Mouse (Mus musculus): Measurements from ENCODE around the gene Slc7a15.

The Slc7a15 gene

GRCm38 (mm10) chr12:8556189-8556588 is 42.7 kb downstream of the Slc7a15 start:
- DNase-seq = no peak

- DNase-seq = no peak
These were observed 43.4 kb downstream of the Slc7a15 start for GRCm38 (mm10) chr12:8555419-8555818.

GRCm38 (mm10) chr12:8547357-8547756 is 51.5 kb downstream of the Slc7a15 start:
- peak; percentile 30 for DNase-seq

- no peak for DNase-seq
These were observed 52.1 kb downstream of the Slc7a15 start for GRCm38 (mm10) chr12:8546801-8547200.

GRCm38 (mm10) chr12:8545066-8545610 is 53.7 kb downstream of the Slc7a15 start:
- no peak for DNase-seq

- no peak for DNase-seq
These were observed 56.5 kb downstream of the Slc7a15 start for GRCm38 (mm10) chr12:8542371-8542770.

- DNase-seq = no peak
These were observed 59.4 kb downstream of the Slc7a15 start for GRCm38 (mm10) chr12:8539471-8539870.

GRCm38 (mm10) chr12:8537291-8537690 is 61.6 kb downstream of the Slc7a15 start:
- no peak for DNase-seq

- no peak for DNase-seq
These were observed 62.5 kb downstream of the Slc7a15 start for GRCm38 (mm10) chr12:8536221-8536965.

GRCm38 (mm10) chr12:8535596-8535995 is 63.3 kb downstream of the Slc7a15 start:
- no peak for DNase-seq

GRCm38 (mm10) chr12:8534915-8535314 is 64.0 kb downstream of the Slc7a15 start:
- no peak for DNase-seq

GRCm38 (mm10) chr12:8527770-8528169 is 71.1 kb downstream of the Slc7a15 start:
- no peak for DNase-seq

GRCm38 (mm10) chr12:8527175-8527574 is 71.7 kb downstream of the Slc7a15 start:
- no peak for DNase-seq

- DNase-seq = no peak
These were observed 74.8 kb downstream of the Slc7a15 start for GRCm38 (mm10) chr12:8524062-8524461.

- DNase-seq = no peak
These were observed 76.2 kb downstream of the Slc7a15 start for GRCm38 (mm10) chr12:8522711-8523110.

GRCm38 (mm10) chr12:8521375-8522047 is 77.4 kb downstream of the Slc7a15 start:
- DNase-seq = no peak

- DNase-seq = no peak
These were observed 79.3 kb downstream of the Slc7a15 start for GRCm38 (mm10) chr12:8519431-8520160.

- no peak for DNase-seq
These were observed 87.6 kb downstream of the Slc7a15 start for GRCm38 (mm10) chr12:8511037-8511882.

- DNase-seq = no peak
These were observed 88.4 kb downstream of the Slc7a15 start for GRCm38 (mm10) chr12:8510317-8510988.

GRCm38 (mm10) chr12:8509693-8510092 is 89.2 kb downstream of the Slc7a15 start:
- DNase-seq = no peak

- DNase-seq = no peak
These were observed 91.7 kb downstream of the Slc7a15 start for GRCm38 (mm10) chr12:8506954-8507707.
